Mouse (Mus musculus) lung, embryonic 15.5 days (tissue): ENCODE results near the gene Entpd3. TPM values are rescaled to one million over a fixed set of nuclear protein-coding genes. Genes with fewer than 3 reads are reported as not detected.

ENCODE experiments used
- ATAC-seq: fragments of 200-750 bp; cut with Nextera tagmentation; 2 replicates; pipeline ENCODE4 v1.8.0; 2017; ENCODE audit warnings: moderate number of reproducible peaks, borderline replicate concordance; ENCODE audit not compliant: low FRiP score, low TSS enrichment; ENCODE audit errors: extremely low read depth
- H3K27ac ChIP-seq: fragments of 300-500 bp; sonication (generic); 2 replicates; pipeline ENCODE4 v1.5.1; 2015; ENCODE audit warnings: moderate library complexity, mild to moderate bottlenecking, inconsistent platforms
- H3K27me3 ChIP-seq: fragments of 300-500 bp; sonication (generic); 2 replicates; pipeline ENCODE4 v1.6.1; 2015; ENCODE audit warnings: inconsistent platforms
- H3K36me3 ChIP-seq: fragments of 300-500 bp; sonication (generic); 2 replicates; pipeline ENCODE4 v1.6.1; 2015; ENCODE audit warnings: inconsistent platforms
- H3K4me1 ChIP-seq: fragments of 300-500 bp; sonication (generic); 2 replicates; pipeline ENCODE4 v1.6.1; 2015; ENCODE audit warnings: inconsistent platforms
- H3K4me2 ChIP-seq: fragments of 300-500 bp; sonication (generic); 2 replicates; pipeline ENCODE4 v1.6.1; 2015; ENCODE audit warnings: inconsistent platforms, mild to moderate bottlenecking, moderate library complexity
- H3K4me3 ChIP-seq: fragments of 300-500 bp; sonication (generic); 2 replicates; pipeline ENCODE4 v1.5.1; 2015; ENCODE audit warnings: mild to moderate bottlenecking, inconsistent platforms
- H3K9ac ChIP-seq: fragments of 300-500 bp; sonication (generic); 2 replicates; pipeline ENCODE4 v1.6.1; 2015; ENCODE audit warnings: inconsistent platforms
- H3K9me3 ChIP-seq: fragments of 300-500 bp; sonication (generic); 2 replicates; pipeline ENCODE4 v1.6.1; 2016; ENCODE audit warnings: inconsistent platforms
- WGBS: fragments of 180-500 bp; shearing (Covaris S2); methylation state at CpG from one replicate; pipeline ENCODE4 v1.1.7; 2015; 5-methylcytosine and 5-hydroxymethylcytosine counted together
- polyA plus RNA-seq: library from polyadenylated mRNA; unstranded; fragments of >200 nt; fragmentation: Nextera tagmentation; extraction: Ambion mirVana; gene quantifications from 2 replicates; pipeline ENCODE4 v1.2.1, GENCODE M21; 2015

Gene Entpd3
- polyA plus RNA-seq, 1 experiment from 2014 or later, result 10.6 TPM

DNA sequence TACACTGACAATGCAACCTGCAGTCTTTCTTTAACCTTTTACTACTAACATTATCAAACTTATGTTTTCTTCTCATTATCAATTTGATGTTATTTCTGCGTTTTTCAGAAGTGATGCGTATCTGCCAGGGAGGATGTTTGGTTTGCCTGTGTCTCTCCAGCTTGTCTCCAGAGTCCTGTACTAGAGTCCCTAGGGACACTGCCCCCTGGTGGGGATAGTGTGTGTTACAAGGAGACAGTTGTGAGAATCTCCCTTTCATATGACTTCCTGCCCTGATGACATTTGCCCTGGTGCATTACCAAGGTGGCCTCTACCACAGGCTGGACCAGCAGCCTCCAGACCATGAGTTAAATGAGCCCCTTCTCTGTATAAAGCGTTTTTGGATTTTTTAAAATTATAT, 46.9 kb downstream of the Entpd3 start:
- Histone ChIP-seq H3K36me3 (no peaks in the 10 kb centered on the region), H3K9me3 (no peaks in the 10 kb centered on the region), H3K4me1 (peaks cover 15% of the 10 kb centered on the region), H3K4me2 (no peak overlapping the region), H3K4me3 (no peak overlapping the region), H3K9ac (no peak overlapping the region), H3K27ac (no peak overlapping the region), H3K27me3 (no peaks in the 10 kb centered on the region)
- WGBS, result 3% methylated on average over 3 of the region's 3 CpGs
- ATAC-seq, result no peak

DNA sequence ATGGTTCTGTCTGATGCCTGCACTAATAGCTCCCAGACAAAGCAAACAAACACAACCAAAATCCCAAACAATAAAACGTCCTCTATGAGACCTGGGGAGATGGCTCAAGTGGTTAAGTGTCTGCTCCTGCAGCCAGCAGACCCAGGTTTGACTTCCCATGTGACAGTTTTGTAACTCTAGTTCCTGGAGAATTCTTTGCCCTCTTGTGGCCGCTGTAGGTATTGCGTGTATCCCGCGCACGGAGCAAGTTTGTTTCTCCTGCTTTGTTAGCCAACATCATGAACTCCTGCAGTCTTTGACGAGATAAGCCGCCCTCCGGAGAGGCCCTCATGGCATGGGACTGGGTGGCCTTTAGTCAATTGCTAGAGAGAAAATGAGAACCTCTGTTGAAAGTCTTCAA, 51.9 kb downstream of the Entpd3 start:
- Histone ChIP-seq H3K36me3 (no peaks in the 10 kb centered on the region), H3K27ac (no peak overlapping the region), H3K27me3 (no peaks in the 10 kb centered on the region), H3K4me1 (no peaks in the 10 kb centered on the region), H3K9me3 (no peaks in the 10 kb centered on the region), H3K4me3 (no peak overlapping the region), H3K4me2 (no peak overlapping the region), H3K9ac (no peak overlapping the region)
- WGBS, result 2% methylated on average over 9 of the region's 9 CpGs
- ATAC-seq, result no peak

DNA sequence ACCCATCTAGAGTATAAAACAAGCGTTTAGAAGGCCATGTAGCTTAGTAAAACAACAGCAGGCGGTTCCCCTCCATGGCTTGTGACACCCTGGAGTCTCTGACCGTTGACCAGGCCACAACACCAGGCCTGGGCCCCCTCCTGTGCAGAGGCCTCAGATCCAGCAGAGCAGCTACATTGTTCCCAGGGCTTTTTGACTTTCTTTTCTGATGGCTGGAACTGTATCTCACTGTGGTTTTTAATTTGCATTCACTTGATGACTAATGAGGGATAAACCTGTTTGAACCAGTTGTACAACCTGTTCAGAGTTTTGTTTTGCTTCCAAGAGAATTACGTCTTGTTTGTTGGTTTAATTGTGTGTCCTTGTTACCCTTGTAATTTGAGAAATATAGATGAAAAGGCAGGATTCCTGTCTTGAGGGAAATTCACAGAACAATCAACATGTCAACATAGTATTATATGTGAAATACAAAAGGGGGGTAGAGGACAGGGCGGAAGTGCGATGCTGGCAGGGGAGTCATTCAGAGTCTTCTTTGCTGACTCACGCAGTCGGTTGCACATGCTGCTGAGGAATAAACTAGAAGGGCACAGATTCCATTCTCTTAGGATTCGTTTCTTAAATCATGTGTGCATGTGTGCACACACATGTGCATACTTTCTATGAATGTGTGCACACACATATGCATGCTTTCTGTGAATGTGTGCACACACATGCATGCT, 53.9 kb downstream of the Entpd3 start:
- Histone ChIP-seq H3K36me3 (no peaks in the 10 kb centered on the region), H3K9me3 (no peaks in the 10 kb centered on the region), H3K27me3 (no peaks in the 10 kb centered on the region), H3K4me3 (no peak overlapping the region), H3K27ac (no peak overlapping the region), H3K4me1 (no peaks in the 10 kb centered on the region), H3K4me2 (no peak overlapping the region), H3K9ac (no peak overlapping the region)
- WGBS, result 64% methylated on average over 9 of the region's 9 CpGs
- no peak for ATAC-seq

- Histone ChIP-seq H3K9me3 (no peaks in the 10 kb centered on the region), H3K4me2 (no peak overlapping the region), H3K9ac (no peak overlapping the region), H3K27me3 (no peaks in the 10 kb centered on the region), H3K4me3 (no peak overlapping the region), H3K27ac (no peak overlapping the region), H3K4me1 (no peaks in the 10 kb centered on the region), H3K36me3 (no peaks in the 10 kb centered on the region)
- ATAC-seq, result no peak
- WGBS, result 58% methylated on average over 6 of the region's 6 CpGs
Observed at GRCm38 (mm10) chr9:120594839-120595238, 55.2 kb downstream of the Entpd3 start.

DNA sequence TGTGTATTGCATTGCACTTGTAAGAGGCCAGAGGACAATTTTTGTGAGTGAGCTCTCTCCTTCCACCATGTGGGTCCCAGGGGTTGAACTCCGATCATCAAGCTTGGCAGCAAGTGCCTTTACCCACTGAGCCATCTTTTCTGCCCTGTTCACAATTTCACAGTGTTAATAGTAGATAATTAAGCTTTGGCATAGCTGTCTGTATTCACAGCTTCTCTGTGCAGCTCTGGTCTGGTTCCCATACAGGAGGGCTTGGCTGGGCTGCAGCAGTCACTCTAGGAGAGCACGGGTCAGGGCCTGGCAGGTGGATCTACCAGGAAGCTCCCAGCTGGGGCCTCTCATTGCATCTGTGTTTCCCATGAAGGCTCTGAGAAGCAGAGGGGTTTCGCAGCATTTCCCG, 55.7 kb downstream of the Entpd3 start:
- Histone ChIP-seq H3K27ac (no peak overlapping the region), H3K4me2 (no peak overlapping the region), H3K27me3 (no peaks in the 10 kb centered on the region), H3K4me3 (no peak overlapping the region), H3K36me3 (no peaks in the 10 kb centered on the region), H3K4me1 (no peaks in the 10 kb centered on the region), H3K9ac (no peak overlapping the region), H3K9me3 (no peaks in the 10 kb centered on the region)
- ATAC-seq, result no peak
- WGBS, result 69% methylated on average over 4 of the region's 4 CpGs

DNA sequence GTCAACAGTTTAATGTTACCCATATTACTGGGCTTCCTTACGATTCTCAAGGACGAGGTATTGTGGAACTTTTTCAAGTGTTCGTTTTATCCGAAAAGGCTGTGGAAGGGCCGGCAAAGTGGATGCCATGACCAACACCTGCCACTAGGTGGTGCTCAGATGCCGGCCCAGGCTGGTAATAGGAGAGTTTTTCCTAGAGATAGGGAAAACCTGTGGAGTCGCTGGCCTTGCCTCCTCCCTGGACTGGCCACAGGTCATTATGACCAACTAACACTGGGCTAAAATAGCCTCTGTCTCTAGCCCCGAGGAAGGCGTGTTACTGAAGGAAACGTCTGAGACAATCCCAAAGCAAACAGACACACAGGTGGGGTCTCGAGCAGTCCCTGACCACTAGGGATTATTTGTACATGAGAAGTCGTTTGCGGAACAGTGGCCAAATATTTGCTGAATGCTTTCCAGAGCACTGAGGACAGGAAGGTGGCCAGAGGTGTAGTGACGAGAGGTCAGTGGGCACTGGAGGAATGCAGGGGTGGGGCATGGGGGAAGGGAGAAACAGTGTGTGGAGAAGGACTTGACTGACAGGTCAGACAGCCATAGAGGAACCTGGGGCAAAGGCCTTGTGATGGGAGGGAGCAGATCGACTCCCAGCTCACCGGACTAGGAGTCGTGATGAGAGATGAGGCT, 62.0 kb downstream of the Entpd3 start:
- H3K4me1 ChIP-seq, result peaks cover 20% of the 10 kb centered on the region
- no peaks in the 10 kb centered on the region for H3K27me3 ChIP-seq
- no peak overlapping the region for H3K9ac ChIP-seq
- H3K9me3 ChIP-seq, result no peaks in the 10 kb centered on the region
- 14% methylated on average over 17 of the region's 17 CpGs for WGBS
- H3K4me2 ChIP-seq, result peak overlapping the region; percentile 37
- H3K27ac ChIP-seq, result no peak overlapping the region
- peak; percentile 55 for ATAC-seq
- no peaks in the 10 kb centered on the region for H3K36me3 ChIP-seq
- no peak overlapping the region for H3K4me3 ChIP-seq

- H3K36me3 ChIP-seq, result no peaks in the 10 kb centered on the region
- 0 out of 2 replicates have a peak, but pooled peaks cover under 1% of the 10 kb centered on the region for H3K9me3 ChIP-seq
- H3K27ac ChIP-seq, result no peak overlapping the region
- peak; percentile 70 for ATAC-seq
- H3K4me1 ChIP-seq, result peaks cover 20% of the 10 kb centered on the region
- WGBS, result 47% methylated on average over 17 of the region's 17 CpGs
- no peaks in the 10 kb centered on the region for H3K27me3 ChIP-seq
- peak overlapping the region; percentile 37 for H3K4me2 ChIP-seq
- no peak overlapping the region for H3K9ac ChIP-seq
- no peak overlapping the region for H3K4me3 ChIP-seq
Observed at GRCm38 (mm10) chr9:120602172-120602838, 62.7 kb downstream of the Entpd3 start.

- H3K4me1 ChIP-seq, result peaks cover 20% of the 10 kb centered on the region
- H3K36me3 ChIP-seq, result no peaks in the 10 kb centered on the region
- no peak overlapping the region for H3K27ac ChIP-seq
- 8% methylated on average over 23 of the region's 23 CpGs for WGBS
- H3K27me3 ChIP-seq, result no peaks in the 10 kb centered on the region
- H3K4me2 ChIP-seq, result peak overlapping the region; percentile 35
- no peak overlapping the region for H3K9ac ChIP-seq
- H3K4me3 ChIP-seq, result no peak overlapping the region
- peak; percentile 76; the same call in 1 of the 2 replicates for ATAC-seq
- 0 out of 2 replicates have a peak, but pooled peaks cover 7% of the 10 kb centered on the region for H3K9me3 ChIP-seq
Observed at GRCm38 (mm10) chr9:120602839-120603511, 63.4 kb downstream of the Entpd3 start.

- no peak overlapping the region for H3K4me3 ChIP-seq
- H3K27ac ChIP-seq, result no peak overlapping the region
- H3K36me3 ChIP-seq, result no peaks in the 10 kb centered on the region
- 30% methylated on average over 10 of the region's 10 CpGs for WGBS
- H3K4me1 ChIP-seq, result peaks cover 20% of the 10 kb centered on the region
- no peak for ATAC-seq
- 0 out of 2 replicates have a peak, but pooled peaks cover 8% of the 10 kb centered on the region for H3K9me3 ChIP-seq
- H3K4me2 ChIP-seq, result peak overlapping the region; percentile 35; the same call in 1 of the 2 replicates
- H3K9ac ChIP-seq, result no peak overlapping the region
- H3K27me3 ChIP-seq, result no peaks in the 10 kb centered on the region
Observed at GRCm38 (mm10) chr9:120603512-120603908, 63.9 kb downstream of the Entpd3 start.

DNA sequence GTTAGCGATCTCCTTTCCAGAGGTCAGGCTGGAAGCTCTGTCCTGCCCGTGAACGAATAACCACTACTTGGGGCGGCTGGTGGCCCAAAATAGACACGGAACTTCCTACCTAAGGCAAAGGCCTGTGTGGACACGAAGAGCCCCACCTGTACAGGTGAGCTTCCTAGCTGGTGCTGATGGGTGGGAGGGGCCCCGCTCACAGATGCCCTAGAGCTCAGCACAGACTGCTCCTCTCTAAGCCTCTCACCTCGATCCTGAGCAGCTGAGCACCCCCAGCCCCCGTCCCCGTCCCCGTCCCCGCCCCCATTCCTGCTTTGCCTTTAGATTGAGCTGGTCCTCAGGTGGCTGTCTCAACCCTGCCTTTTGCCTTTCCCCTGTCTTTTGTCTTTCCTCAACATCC, 64.3 kb downstream of the Entpd3 start:
- no peak for ATAC-seq
- no peak overlapping the region for H3K4me2 ChIP-seq
- H3K9ac ChIP-seq, result no peak overlapping the region
- H3K9me3 ChIP-seq, result 0 out of 2 replicates have a peak, but pooled peaks cover 8% of the 10 kb centered on the region
- H3K36me3 ChIP-seq, result no peaks in the 10 kb centered on the region
- H3K4me1 ChIP-seq, result peaks cover 20% of the 10 kb centered on the region
- H3K27ac ChIP-seq, result no peak overlapping the region
- no peaks in the 10 kb centered on the region for H3K27me3 ChIP-seq
- H3K4me3 ChIP-seq, result no peak overlapping the region
- WGBS, result 52% methylated on average over 12 of the region's 12 CpGs

- H3K4me3 ChIP-seq, result no peak overlapping the region
- ATAC-seq, result no peak
- H3K4me1 ChIP-seq, result no peaks in the 10 kb centered on the region
- no peak overlapping the region for H3K4me2 ChIP-seq
- no peak overlapping the region for H3K27ac ChIP-seq
- H3K27me3 ChIP-seq, result no peaks in the 10 kb centered on the region
- no peak overlapping the region for H3K9ac ChIP-seq
- H3K36me3 ChIP-seq, result no peaks in the 10 kb centered on the region
- 0 out of 2 replicates have a peak, but pooled peaks cover 8% of the 10 kb centered on the region for H3K9me3 ChIP-seq
Observed at GRCm38 (mm10) chr9:120611055-120611454, 71.4 kb downstream of the Entpd3 start.
